Mouse (Mus musculus): ENCODE results near the gene Mrpl12. TPM values are rescaled to one million over a fixed set of nuclear protein-coding genes. Genes with fewer than 3 reads are reported as not detected.
A peak's percentile ranks its signal among the peaks of the same experiment; 100 is the strongest.

The Mrpl12 gene
- polyA plus RNA-seq, 1 experiment from 2014 or later, result 133 TPM

GRCm38 (mm10) chr11:120506899-120507298 is 22.5 kb downstream of the Mrpl12 start:
- no peak overlapping the region for H3K4me2 ChIP-seq (replicated peaks; ENCODE audit: low read depth)
- peak overlapping the region; percentile 83 for H3K27ac ChIP-seq (replicated peaks)
- no peak overlapping the region for H3K4me3 ChIP-seq (ENCODE audit: low read depth, low read length)
- H3K4me1 ChIP-seq (replicated peaks; ENCODE audit: control insufficient read depth, insufficient read depth), result 0 out of 2 replicates have a peak, but pooled peaks cover 5% of the 10 kb centered on the region
- no peaks in the 10 kb centered on the region for H3K27me3 ChIP-seq (ENCODE audit: control insufficient read depth, insufficient read depth, low read length)
- ATAC-seq (ENCODE audit: low FRiP score, low TSS enrichment) (peak; percentile 72), DNase-seq (ENCODE audit: low spot score) (peak; percentile 79)
- TF ChIP-seq CTCF (IDR thresholded peaks at IDR 0.05; ENCODE audit: low read depth), result peak; percentile 74
- no peak for TF ChIP-seq EP300 (optimal IDR thresholded peaks at IDR 0.05)
- no peaks in the 10 kb centered on the region for H3K9me3 ChIP-seq (ENCODE audit: control insufficient read depth, low read length)
- no peaks in the 10 kb centered on the region for H3K36me3 ChIP-seq (ENCODE audit: control insufficient read depth, insufficient read depth, low read length)
- no peak overlapping the region for H3K9ac ChIP-seq (ENCODE audit: low read length)
- WGBS, result 45% methylated on average over 4 of the region's 4 CpGs

GRCm38 (mm10) chr11:120507611-120508289 is 23.3 kb downstream of the Mrpl12 start:
- H3K36me3 ChIP-seq (ENCODE audit: control insufficient read depth, insufficient read depth, low read length), result no peaks in the 10 kb centered on the region
- H3K9me3 ChIP-seq (ENCODE audit: control insufficient read depth, low read length), result no peaks in the 10 kb centered on the region
- peak; percentile 67 for DNase-seq (ENCODE audit: low spot score)
- no peak overlapping the region for H3K4me3 ChIP-seq (ENCODE audit: low read depth, low read length)
- ATAC-seq (ENCODE audit: low FRiP score, low TSS enrichment), result peak; percentile 88
- peak overlapping the region; percentile 90 for H3K27ac ChIP-seq (replicated peaks)
- TF ChIP-seq CTCF (IDR thresholded peaks at IDR 0.05; ENCODE audit: low read depth) (no peak), EP300 (optimal IDR thresholded peaks at IDR 0.05) (no peak)
- WGBS, result 40% methylated on average over 13 of the region's 13 CpGs
- H3K4me2 ChIP-seq (replicated peaks; ENCODE audit: low read depth), result no peak overlapping the region
- no peaks in the 10 kb centered on the region for H3K27me3 ChIP-seq (ENCODE audit: control insufficient read depth, insufficient read depth, low read length)
- H3K9ac ChIP-seq (ENCODE audit: low read length), result no peak overlapping the region
- 0 out of 2 replicates have a peak, but pooled peaks cover 5% of the 10 kb centered on the region for H3K4me1 ChIP-seq (replicated peaks; ENCODE audit: control insufficient read depth, insufficient read depth)

GRCm38 (mm10) chr11:120508290-120508870 is 24.0 kb downstream of the Mrpl12 start:
- ATAC-seq (ENCODE audit: low FRiP score, low TSS enrichment) (peak; percentile 39), DNase-seq (ENCODE audit: low spot score) (peak; percentile 57)
- TF ChIP-seq EP300 (optimal IDR thresholded peaks at IDR 0.05), result no peak
- no peak for TF ChIP-seq CTCF (IDR thresholded peaks at IDR 0.05; ENCODE audit: low read depth)
- 54% methylated on average over 9 of the region's 9 CpGs for WGBS
- Histone ChIP-seq H3K27ac (replicated peaks) (peak overlapping the region; percentile 90), H3K36me3 (ENCODE audit: control insufficient read depth, insufficient read depth, low read length) (no peaks in the 10 kb centered on the region), H3K9me3 (ENCODE audit: control insufficient read depth, low read length) (no peaks in the 10 kb centered on the region), H3K4me3 (ENCODE audit: low read depth, low read length) (no peak overlapping the region), H3K27me3 (ENCODE audit: control insufficient read depth, insufficient read depth, low read length) (no peaks in the 10 kb centered on the region), H3K4me2 (replicated peaks; ENCODE audit: low read depth) (no peak overlapping the region), H3K9ac (ENCODE audit: low read length) (no peak overlapping the region), H3K4me1 (replicated peaks; ENCODE audit: control insufficient read depth, insufficient read depth) (0 out of 2 replicates have a peak, but pooled peaks cover 5% of the 10 kb centered on the region)

- Histone ChIP-seq H3K27me3 (ENCODE audit: control insufficient read depth, insufficient read depth, low read length) (no peaks in the 10 kb centered on the region), H3K9ac (ENCODE audit: low read length) (no peak overlapping the region), H3K36me3 (ENCODE audit: control insufficient read depth, insufficient read depth, low read length) (no peaks in the 10 kb centered on the region), H3K27ac (replicated peaks) (peak overlapping the region; percentile 86), H3K4me3 (ENCODE audit: low read depth, low read length) (no peak overlapping the region), H3K4me2 (replicated peaks; ENCODE audit: low read depth) (no peak overlapping the region), H3K9me3 (ENCODE audit: control insufficient read depth, low read length) (no peaks in the 10 kb centered on the region), H3K4me1 (replicated peaks; ENCODE audit: control insufficient read depth, insufficient read depth) (0 out of 2 replicates have a peak, but pooled peaks cover 5% of the 10 kb centered on the region)
- ATAC-seq (ENCODE audit: low FRiP score, low TSS enrichment), result peak; percentile 34; the same call in 1 of the 2 replicates
- no peak for TF ChIP-seq CTCF (IDR thresholded peaks at IDR 0.05; ENCODE audit: low read depth)
- no peak for TF ChIP-seq EP300 (optimal IDR thresholded peaks at IDR 0.05)
- DNase-seq (ENCODE audit: low spot score), result peak; percentile 51
- WGBS, result 39% methylated on average over 4 of the region's 4 CpGs
Measured at GRCm38 (mm10) chr11:120509940-120510339, 25.5 kb downstream of the Mrpl12 start.

- Histone ChIP-seq H3K27ac (replicated peaks) (peak overlapping the region; percentile 86), H3K36me3 (ENCODE audit: control insufficient read depth, insufficient read depth, low read length) (no peaks in the 10 kb centered on the region), H3K27me3 (ENCODE audit: control insufficient read depth, insufficient read depth, low read length) (no peaks in the 10 kb centered on the region), H3K9ac (ENCODE audit: low read length) (peak overlapping the region; percentile 38), H3K4me2 (replicated peaks; ENCODE audit: low read depth) (peak overlapping the region; percentile 49), H3K4me1 (replicated peaks; ENCODE audit: control insufficient read depth, insufficient read depth) (0 out of 2 replicates have a peak, but pooled peaks cover 5% of the 10 kb centered on the region), H3K9me3 (ENCODE audit: control insufficient read depth, low read length) (no peaks in the 10 kb centered on the region), H3K4me3 (ENCODE audit: low read depth, low read length) (peak overlapping the region; percentile 8)
- TF ChIP-seq CTCF (IDR thresholded peaks at IDR 0.05; ENCODE audit: low read depth) (no peak), EP300 (optimal IDR thresholded peaks at IDR 0.05) (no peak)
- ATAC-seq (ENCODE audit: low FRiP score, low TSS enrichment), result no peak
- 6% methylated on average over 16 of the region's 16 CpGs for WGBS
- DNase-seq (ENCODE audit: low spot score), result peak; percentile 50
Measured at GRCm38 (mm10) chr11:120510375-120511030, 26.1 kb downstream of the Mrpl12 start.
